9 mouse cellular contexts compared by ENCODE assay signal in genomic region chr13:11563224-11564024, GRCm38 (mm10).
DNase-seq lines count a peak whose midpoint lies in the region; ATAC-seq and TF ChIP-seq lines count a peak whose summit lies in the region.
"Had no signal": no experiment of that assay in that cellular context is flagged by ENCODE, and none has a peak within 500 bp of the region (broad histone marks: within the 10 kb centered on the region; RNA-seq: fewer than 3 reads in every experiment).

No protein-coding gene starts in this region.

- no peak for TF ChIP-seq POLR2A in brain, embryonic 14.5 days (IDR thresholded peaks at IDR 0.05; ENCODE audit: borderline replicate concordance, extremely low read depth, insufficient read depth, insufficient read length, poor library complexity, severe bottlenecking)
- no peak for TF ChIP-seq POLR2A in thymus, adult 2 months (IDR thresholded peaks at IDR 0.05; ENCODE audit: control insufficient read depth, extremely low read depth, insufficient read depth, low read length, poor library complexity)

- H3K4me3 ChIP-seq in forebrain, embryonic 12.5 days (replicated peaks), result no peak overlapping the region
- H3K4me3 ChIP-seq in hindbrain, embryonic 15.5 days, result no peak overlapping the region
- no peak overlapping the region for H3K4me3 ChIP-seq in thymus, adult 2 months (ENCODE audit: control insufficient read depth, insufficient read depth, low read length)
- H3K4me3 ChIP-seq: myocyte had no signal

- H3K9me3 ChIP-seq in forebrain, embryonic 12.5 days, result no peaks in the 10 kb centered on the region
- H3K9me3 ChIP-seq in hindbrain, embryonic 15.5 days, result no peaks in the 10 kb centered on the region

- 35% methylated on average over 1 of the region's 1 CpGs for WGBS in forebrain, embryonic 12.5 days
- WGBS in hindbrain, embryonic 15.5 days, result 13% methylated on average over 1 of the region's 1 CpGs
- WGBS in thymus, adult 2 months, result 46% methylated on average over 1 of the region's 1 CpGs

- ATAC-seq in forebrain, embryonic 12.5 days (ENCODE audit: low FRiP score), result peak; percentile 82
- ATAC-seq in hindbrain, embryonic 15.5 days (ENCODE audit: low FRiP score, low read depth), result peak; percentile 86

- no peaks in the 10 kb centered on the region for H3K4me1 ChIP-seq in forebrain, embryonic 12.5 days
- 0 out of 2 replicates have a peak, but pooled peaks cover 3% of the 10 kb centered on the region for H3K4me1 ChIP-seq in hindbrain, embryonic 15.5 days (replicated peaks)
- H3K4me1 ChIP-seq in thymus, adult 2 months (replicated peaks; ENCODE audit: control insufficient read depth, insufficient read depth, low read length), result no peaks in the 10 kb centered on the region

- no peak overlapping the region for H3K27ac ChIP-seq in forebrain, embryonic 12.5 days
- no peak overlapping the region for H3K27ac ChIP-seq in hindbrain, embryonic 15.5 days (replicated peaks)
- H3K27ac ChIP-seq in thymus, adult 2 months (ENCODE audit: control insufficient read depth, insufficient read depth, low read length), result no peak overlapping the region

- no peak overlapping the region for H3K9ac ChIP-seq in forebrain, embryonic 12.5 days
- no peak overlapping the region for H3K9ac ChIP-seq in hindbrain, embryonic 15.5 days

- no peaks in the 10 kb centered on the region for H3K36me3 ChIP-seq in forebrain, embryonic 12.5 days (replicated peaks)
- H3K36me3 ChIP-seq in hindbrain, embryonic 15.5 days, result no peaks in the 10 kb centered on the region
- no peaks in the 10 kb centered on the region for H3K36me3 ChIP-seq in thymus, adult 2 months (ENCODE audit: control insufficient read depth, insufficient read depth, low read length)

- DNase-seq in ES-CJ7 (ENCODE audit: low read depth, low spot score), result peak; percentile 51
- DNase-seq in brain, embryonic 14.5 days (ENCODE audit: low read depth), result peak; percentile 87
- DNase-seq in layer of hippocampus, postnatal 36 days, result peak; percentile 59 to 61
- DNase-seq in lung, postnatal 36 days, result peak; percentile 46
- peak; percentile 82 for DNase-seq in right cerebral cortex, postnatal 14 days
- no peak for DNase-seq in thymus, adult 2 months

- no peaks in the 10 kb centered on the region for H3K27me3 ChIP-seq in forebrain, embryonic 12.5 days
- no peaks in the 10 kb centered on the region for H3K27me3 ChIP-seq in hindbrain, embryonic 15.5 days
- no peaks in the 10 kb centered on the region for H3K27me3 ChIP-seq in thymus, adult 2 months (ENCODE audit: control insufficient read depth, insufficient read depth, low read length)

- no peak overlapping the region for H3K4me2 ChIP-seq in forebrain, embryonic 12.5 days
- H3K4me2 ChIP-seq in hindbrain, embryonic 15.5 days, result no peak overlapping the region

- peak; percentile 77 for TF ChIP-seq CTCF in brain, embryonic 14.5 days (IDR thresholded peaks at IDR 0.05; ENCODE audit: borderline replicate concordance, extremely low read depth, insufficient read depth, insufficient read length)
- no peak for TF ChIP-seq CTCF in thymus, adult 2 months (IDR thresholded peaks at IDR 0.05; ENCODE audit: borderline replicate concordance, control insufficient read depth, extremely low read depth, insufficient read depth, low read length, poor library complexity)
